Mouse (Mus musculus) kidney, postnatal 0 days (tissue): Measurements from ENCODE around the gene Snw1. TPM values are rescaled to one million over a fixed set of nuclear protein-coding genes. Genes with fewer than 3 reads are reported as not detected.

Experiments used
- ATAC-seq: fragments of 200-750 bp; cut with Nextera tagmentation; replicated peaks from 2 replicates; pipeline ENCODE4 v1.8.0; 2017; ENCODE audit warnings: low read depth, moderate number of reproducible peaks, moderate TSS enrichment, moderate library complexity; ENCODE audit not compliant: low FRiP score
- DNase-seq: peaks from one replicate; pipeline ENCODE4 v3.0.0-alpha.2; 2016; ENCODE audit warnings: low spot score
- H3K27ac ChIP-seq: fragments of 300-500 bp; sonication (generic); 2 replicates; pipeline ENCODE4 v1.5.1; 2014; ENCODE audit warnings: mild to moderate bottlenecking
- H3K27me3 ChIP-seq: fragments of 300-500 bp; sonication (generic); 2 replicates; pipeline ENCODE4 v1.6.1; 2014; ENCODE audit warnings: low read length, mixed read lengths; ENCODE audit not compliant: insufficient read depth
- H3K36me3 ChIP-seq: fragments of 300-500 bp; sonication (generic); 2 replicates; pipeline ENCODE4 v1.6.1; 2014; ENCODE audit warnings: low read length, mixed read lengths; ENCODE audit not compliant: insufficient read depth
- H3K4me1 ChIP-seq: fragments of 300-500 bp; sonication (generic); replicated peaks from 2 replicates; pipeline ENCODE4 v1.6.1; 2014; ENCODE audit warnings: antibody characterized with exemption, low read length, mixed read lengths; ENCODE audit not compliant: insufficient read depth
- H3K4me2 ChIP-seq: fragments of 300-500 bp; sonication (generic); 2 replicates; pipeline ENCODE4 v1.6.1; 2014; ENCODE audit warnings: mild to moderate bottlenecking, low read length, moderate library complexity, mixed read lengths
- H3K4me3 ChIP-seq: fragments of 300-500 bp; sonication (generic); replicated peaks from 2 replicates; pipeline ENCODE4 v1.5.1; 2014; ENCODE audit warnings: low read depth, low read length
- H3K9ac ChIP-seq: fragments of 300-500 bp; sonication (generic); 2 replicates; pipeline ENCODE4 v1.6.1; 2014; ENCODE audit warnings: low read depth, low read length
- H3K9me3 ChIP-seq: fragments of 300-500 bp; sonication (generic); replicated peaks from 2 replicates; pipeline ENCODE4 v1.6.1; 2016; ENCODE audit warnings: low read length, inconsistent platforms, mixed read lengths
- CTCF ChIP-seq: IDR thresholded peaks from 2 replicates; pipeline ENCODE4 v1.5.1; 2016; ENCODE audit warnings: antibody characterized with exemption, low read depth, mild to moderate bottlenecking, moderate library complexity
- WGBS: fragments of 180-500 bp; shearing (Covaris S2); extraction: QIAGEN DNeasy Blood & Tissue Kit; methylation state at CpG from one replicate; pipeline ENCODE4 v1.1.7; 2014; 5-methylcytosine and 5-hydroxymethylcytosine counted together
- polyA plus RNA-seq: library from polyadenylated mRNA; unstranded; fragments of >200 nt; fragmentation: Nextera tagmentation; extraction: Ambion mirVana; gene quantifications from 2 replicates; pipeline ENCODE4 v1.2.1, GENCODE M21; 2015

Gene Snw1
- polyA plus RNA-seq, 1 experiment from 2014 or later, result 130 TPM

GRCm38 (mm10) chr12:87443700-87444122, 28.4 kb downstream of the Snw1 start, which contains the start of the genes Slirp and Alkbh1:
Slirp (plus strand) TSS chr12:87443896.
Alkbh1 (minus strand) TSS chr12:87444017.
- H3K9me3 ChIP-seq, result no peaks in the 10 kb centered on the region
- H3K27me3 ChIP-seq, result no peaks in the 10 kb centered on the region
- H3K27ac ChIP-seq, result peak within 1 kb of the TSS; percentile 85
- peaks cover 9% of the 10 kb centered on the region; the same call in 1 of the 2 replicates for H3K4me1 ChIP-seq
- WGBS, result under 1% methylated on average over 28 of the region's 28 CpGs
- peak within 1 kb of the TSS; percentile 93 for H3K4me3 ChIP-seq
- peaks cover 16% of the 10 kb centered on the region; the same call in 1 of the 2 replicates for H3K36me3 ChIP-seq
- no peak for TF ChIP-seq CTCF
- peak within 1 kb of the TSS; percentile 89 for H3K9ac ChIP-seq
- peak; percentile 97 for DNase-seq
- peak within 1 kb of the TSS; percentile 72 for H3K4me2 ChIP-seq
- peak; percentile 92 for ATAC-seq

- peak overlapping the region; percentile 89 for H3K9ac ChIP-seq
- peak overlapping the region; percentile 85 for H3K27ac ChIP-seq
- H3K9me3 ChIP-seq, result no peaks in the 10 kb centered on the region
- peak overlapping the region; percentile 93 for H3K4me3 ChIP-seq
- peak overlapping the region; percentile 72 for H3K4me2 ChIP-seq
- WGBS, result under 1% methylated on average over 33 of the region's 33 CpGs
- no peaks in the 10 kb centered on the region for H3K27me3 ChIP-seq
- peak; percentile 6; the same call in 1 of the 2 replicates for TF ChIP-seq CTCF
- peak; percentile 78 for ATAC-seq
- H3K4me1 ChIP-seq, result peaks cover 9% of the 10 kb centered on the region; the same call in 1 of the 2 replicates
- peak; percentile 40 for DNase-seq
- H3K36me3 ChIP-seq, result peaks cover 18% of the 10 kb centered on the region; the same call in 1 of the 2 replicates
Measured at GRCm38 (mm10) chr12:87443115-87443699, 28.9 kb downstream of the Snw1 start.

DNA sequence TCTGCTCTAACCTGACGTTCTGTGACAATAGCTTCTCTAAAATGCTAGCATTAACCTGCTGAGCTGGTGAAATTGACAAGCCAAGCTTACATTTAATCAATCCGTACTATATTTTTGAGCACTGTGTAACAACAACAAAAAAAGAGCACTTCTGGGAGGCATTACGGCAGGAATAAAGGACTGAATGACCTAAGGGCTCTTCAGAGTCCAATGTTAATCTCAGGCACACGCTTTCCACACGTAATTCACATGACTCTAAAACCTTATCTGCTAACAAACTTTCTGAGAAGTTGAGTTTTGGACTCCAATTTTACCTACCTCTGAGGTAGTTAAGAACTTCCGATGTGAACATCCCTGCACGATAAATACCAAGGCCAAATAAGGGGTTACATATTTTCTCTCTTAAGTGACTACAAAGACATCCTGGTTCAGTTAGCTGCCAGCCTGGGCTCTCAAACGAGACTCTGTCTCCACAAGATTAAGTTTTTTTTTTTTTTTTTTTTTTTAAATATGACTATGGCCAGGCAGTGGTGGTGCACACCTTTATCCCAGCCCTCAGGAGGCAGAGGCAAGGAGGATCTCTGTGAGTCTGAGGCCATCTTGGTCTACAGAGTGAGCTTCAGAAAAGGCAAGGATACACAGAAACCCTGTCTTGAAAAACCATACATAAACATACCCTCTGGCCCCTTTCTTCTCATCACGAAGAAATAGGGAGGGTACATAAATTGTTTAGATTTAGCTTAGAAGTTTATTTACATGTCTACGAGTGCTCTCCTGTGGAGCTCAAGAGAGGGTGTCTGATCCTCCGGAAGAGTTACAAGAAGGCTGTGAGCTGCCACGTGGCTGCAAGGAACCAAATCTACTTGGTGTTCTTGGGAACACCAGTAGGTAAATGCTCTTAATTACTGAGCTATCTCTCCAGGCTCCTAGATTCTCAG, 29.6 kb downstream of the Snw1 start:
- Histone ChIP-seq H3K9me3 (no peaks in the 10 kb centered on the region), H3K27me3 (no peaks in the 10 kb centered on the region), H3K4me3 (peak overlapping the region; percentile 93), H3K4me1 (peaks cover 9% of the 10 kb centered on the region; the same call in 1 of the 2 replicates), H3K36me3 (peaks cover 18% of the 10 kb centered on the region; the same call in 1 of the 2 replicates), H3K4me2 (peak overlapping the region; percentile 72), H3K27ac (0 out of 2 replicates have a peak overlapping the region, but pooled peaks have one; percentile 85), H3K9ac (peak overlapping the region; percentile 89)
- WGBS, result 14% methylated on average over 12 of the region's 12 CpGs
- TF ChIP-seq CTCF, result no peak
- peak; percentile 52 for DNase-seq
- ATAC-seq, result no peak

- WGBS, result 82% methylated on average over 8 of the region's 8 CpGs
- ATAC-seq (no peak), DNase-seq (no peak)
- Histone ChIP-seq H3K4me3 (no peak overlapping the region), H3K36me3 (peaks cover 69% of the 10 kb centered on the region), H3K4me1 (no peaks in the 10 kb centered on the region), H3K4me2 (no peak overlapping the region), H3K9me3 (no peaks in the 10 kb centered on the region), H3K27me3 (no peaks in the 10 kb centered on the region), H3K9ac (no peak overlapping the region), H3K27ac (no peak overlapping the region)
- TF ChIP-seq CTCF, result no peak
Measured at GRCm38 (mm10) chr12:87428885-87429284, 43.2 kb downstream of the Snw1 start.

GRCm38 (mm10) chr12:87428295-87428694, 43.8 kb downstream of the Snw1 start:
- no peak overlapping the region for H3K27ac ChIP-seq
- no peak for TF ChIP-seq CTCF
- DNase-seq (no peak), ATAC-seq (no peak)
- peaks cover 63% of the 10 kb centered on the region for H3K36me3 ChIP-seq
- no peaks in the 10 kb centered on the region for H3K27me3 ChIP-seq
- H3K9ac ChIP-seq, result no peak overlapping the region
- H3K4me1 ChIP-seq, result no peaks in the 10 kb centered on the region
- H3K4me2 ChIP-seq, result no peak overlapping the region
- WGBS, result 89% methylated on average over 2 of the region's 2 CpGs
- H3K4me3 ChIP-seq, result no peak overlapping the region
- H3K9me3 ChIP-seq, result no peaks in the 10 kb centered on the region
